Mouse (Mus musculus) liver, embryonic 11.5 days (tissue): ENCODE data around the gene Nrl. TPM values are rescaled to one million over a fixed set of nuclear protein-coding genes. Genes with fewer than 3 reads are reported as not detected.

Source experiments
- ATAC-seq: fragments of 200-750 bp; cut with Nextera tagmentation; replicated peaks from 2 replicates; pipeline ENCODE4 v1.8.0; 2017; ENCODE audit warnings: moderate number of reproducible peaks, mild to moderate bottlenecking, moderate TSS enrichment, moderate library complexity; ENCODE audit not compliant: low FRiP score
- DNase-seq: peaks from one replicate; pipeline ENCODE4 v3.0.0-alpha.2; 2017; ENCODE audit warnings: low spot score
- H3K27ac ChIP-seq: fragments of 300-500 bp; sonication (generic); 2 replicates; pipeline ENCODE4 v1.5.1; 2014; ENCODE audit warnings: mild to moderate bottlenecking, low read depth, low read length, control low read depth
- H3K27me3 ChIP-seq: fragments of 300-500 bp; sonication (generic); replicated peaks from 2 replicates; pipeline ENCODE4 v1.6.1; 2014; ENCODE audit warnings: low read length, mixed read lengths; ENCODE audit not compliant: control insufficient read depth, insufficient read depth
- H3K36me3 ChIP-seq: fragments of 300-500 bp; sonication (generic); 2 replicates; pipeline ENCODE4 v1.6.1; 2014; ENCODE audit warnings: mild to moderate bottlenecking, low read length, moderate library complexity, mixed read lengths; ENCODE audit not compliant: control insufficient read depth, insufficient read depth
- H3K4me1 ChIP-seq: fragments of 300-500 bp; sonication (generic); replicated peaks from 2 replicates; pipeline ENCODE4 v1.6.1; 2014; ENCODE audit warnings: low read length, mixed read lengths; ENCODE audit not compliant: control insufficient read depth, insufficient read depth
- H3K4me2 ChIP-seq: fragments of 300-500 bp; sonication (generic); 2 replicates; pipeline ENCODE4 v1.6.1; 2014; ENCODE audit warnings: mild to moderate bottlenecking, control low read depth, moderate library complexity
- H3K4me3 ChIP-seq: fragments of 300-500 bp; sonication (generic); 2 replicates; pipeline ENCODE4 v1.5.1; 2014; ENCODE audit warnings: low read depth, low read length, control low read depth
- H3K9ac ChIP-seq: fragments of 300-500 bp; sonication (generic); 2 replicates; pipeline ENCODE4 v1.6.1; 2014; ENCODE audit warnings: low read depth, low read length, control low read depth
- H3K9me3 ChIP-seq: fragments of 300-500 bp; sonication (generic); 2 replicates; pipeline ENCODE4 v1.6.1; 2016; ENCODE audit warnings: low read length, inconsistent platforms, mixed read lengths; ENCODE audit not compliant: control insufficient read depth
- WGBS: fragments of 180-500 bp; shearing (Covaris S2); extraction: QIAGEN DNeasy Blood & Tissue Kit; methylation state at CpG from one replicate; pipeline ENCODE4 v1.1.7; 2014; 5-methylcytosine and 5-hydroxymethylcytosine counted together
- polyA plus RNA-seq: library from polyadenylated mRNA; unstranded; fragments of >200 nt; fragmentation: Nextera tagmentation; extraction: Ambion mirVana; gene quantifications from 2 replicates; pipeline ENCODE4 v1.2.1, GENCODE M21; 2014

Nrl gene
- polyA plus RNA-seq, 1 experiment from 2014 or later: not detected

DNA sequence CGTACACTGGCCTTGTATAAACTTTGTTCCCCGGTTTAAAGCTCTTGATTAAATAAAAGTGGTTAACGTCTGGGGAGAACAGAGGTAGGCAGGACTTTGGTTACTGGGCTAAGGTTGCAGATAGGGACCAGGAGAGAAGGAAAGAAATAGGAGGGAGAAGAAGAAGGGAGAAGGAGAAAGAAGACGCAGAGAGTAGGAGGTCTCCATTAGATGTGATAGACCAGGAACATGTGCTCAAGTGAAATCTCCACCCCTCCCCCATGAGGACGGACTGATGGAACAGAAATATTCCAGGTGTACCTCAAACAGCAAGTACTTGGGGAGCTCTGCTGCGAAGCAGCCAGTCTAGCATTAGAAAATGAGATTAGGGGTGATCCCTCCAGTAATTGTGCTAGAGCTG, 55.0 kb downstream of the Nrl start:
- Histone ChIP-seq H3K9me3 (no peaks in the 10 kb centered on the region), H3K9ac (no peak overlapping the region), H3K27ac (no peak overlapping the region), H3K4me3 (no peak overlapping the region), H3K4me1 (peaks cover 3% of the 10 kb centered on the region), H3K27me3 (no peaks in the 10 kb centered on the region), H3K4me2 (no peak overlapping the region), H3K36me3 (no peaks in the 10 kb centered on the region)
- ATAC-seq (no peak), DNase-seq (no peak)
- WGBS: 78% methylated on average over 6 of the region's 6 CpGs

DNA sequence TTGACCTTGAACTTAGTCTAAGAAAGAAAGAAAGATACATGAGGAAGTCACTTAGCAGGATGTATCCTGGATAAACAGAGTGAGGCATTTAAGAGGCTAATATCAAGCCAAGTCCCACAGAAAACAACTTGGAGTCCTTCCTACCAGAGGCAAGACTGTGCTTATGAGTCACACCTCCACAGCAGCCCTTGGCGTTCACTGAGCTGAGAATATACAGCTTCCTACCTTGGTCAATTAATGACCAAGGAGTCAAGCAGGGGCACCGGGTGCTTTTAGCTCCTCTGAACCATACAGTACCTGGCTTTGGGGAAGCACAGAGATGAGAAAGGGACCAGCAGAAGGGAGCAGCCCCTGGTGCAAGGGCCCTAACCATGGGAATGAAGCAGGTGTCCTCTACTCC, 55.7 kb downstream of the Nrl start:
- DNase-seq: no peak

More for the DNA sequence above, 55.7 kb downstream of the Nrl start:
- H3K9ac ChIP-seq: no peak overlapping the region
- no peak overlapping the region for H3K27ac ChIP-seq
- no peaks in the 10 kb centered on the region for H3K27me3 ChIP-seq
- no peak overlapping the region for H3K4me2 ChIP-seq
- H3K9me3 ChIP-seq: no peaks in the 10 kb centered on the region
- peaks cover 3% of the 10 kb centered on the region for H3K4me1 ChIP-seq
- H3K36me3 ChIP-seq: no peaks in the 10 kb centered on the region
- no peak for ATAC-seq
- 71% methylated on average over 2 of the region's 2 CpGs for WGBS
- no peak overlapping the region for H3K4me3 ChIP-seq

Other genes starting within 250 kb of the Nrl start
- gene Dhrs4, start 46.2 kb downstream of the Nrl start, polyA plus RNA-seq: 58.7 and 59.4 TPM in 2 replicates
- gene Carmil3, start 34.3 kb downstream of the Nrl start, polyA plus RNA-seq: 2.7 and 3.0 TPM in 2 replicates
- gene Cpne6, start 14.5 kb downstream of the Nrl start, polyA plus RNA-seq: 0.16 and 0.49 TPM in 2 replicates
- gene Pck2, start 15.3 kb upstream of the Nrl start, polyA plus RNA-seq: 49.8 and 50.9 TPM in 2 replicates
- 72.1 and 73.6 TPM in 2 replicates for gene Dcaf11, start 35.0 kb upstream of the Nrl start, polyA plus RNA-seq
- gene A730061H03Rik, start 35.4 kb upstream of the Nrl start, polyA plus RNA-seq: 2.3 and 3.3 TPM in 2 replicates
- 2.2 and 2.6 TPM in 2 replicates for gene Fitm1, start 50.6 kb upstream of the Nrl start, polyA plus RNA-seq
- gene Psme1, start 53.1 kb upstream of the Nrl start, polyA plus RNA-seq: 172 and 177 TPM in 2 replicates
- 44.5 and 46.2 TPM in 2 replicates for gene Emc9, start 60.3 kb upstream of the Nrl start, polyA plus RNA-seq
- gene Psme2, start 66.1 kb upstream of the Nrl start, polyA plus RNA-seq: 256 and 277 TPM in 2 replicates
- 21.2 and 23.1 TPM in 2 replicates for gene Rnf31, start 66.7 kb upstream of the Nrl start, polyA plus RNA-seq
- 11.6 and 13.0 TPM in 2 replicates for gene Irf9, start 78.6 kb upstream of the Nrl start, polyA plus RNA-seq
- gene Rec8, start 93.1 kb upstream of the Nrl start, polyA plus RNA-seq: 2.8 and 5.2 TPM in 2 replicates
- gene Ipo4, start 111.0 kb upstream of the Nrl start, polyA plus RNA-seq: 90.1 and 92.1 TPM in 2 replicates
- gene Gm49378, start 112.9 kb upstream of the Nrl start, polyA plus RNA-seq: 2.7 and 2.8 TPM in 2 replicates
- 79.8 and 83.8 TPM in 2 replicates for gene Tm9sf1, start 118.8 kb upstream of the Nrl start, polyA plus RNA-seq
- 0.47 and 0.49 TPM in 2 replicates for gene Tssk4, start 125.2 kb upstream of the Nrl start, polyA plus RNA-seq
- gene Mdp1, start 135.5 kb upstream of the Nrl start, polyA plus RNA-seq: 40.2 and 43.8 TPM in 2 replicates
- 54.9 and 58.0 TPM in 2 replicates for gene Gmpr2, start 147.0 kb upstream of the Nrl start, polyA plus RNA-seq
- 489 and 507 TPM in 2 replicates for gene Nedd8, start 147.1 kb upstream of the Nrl start, polyA plus RNA-seq
- gene Tinf2, start 156.8 kb upstream of the Nrl start, polyA plus RNA-seq: 42.3 and 44.9 TPM in 2 replicates
- 3.0 and 3.3 TPM in 2 replicates for gene Tgm1, start 188.9 kb upstream of the Nrl start, polyA plus RNA-seq
- gene Rabggta, start 197.3 kb upstream of the Nrl start, polyA plus RNA-seq: 22.8 and 24.0 TPM in 2 replicates
- gene Dhrs1, start 220.7 kb upstream of the Nrl start, polyA plus RNA-seq: 48.8 and 53.9 TPM in 2 replicates
- 70.6 and 76.1 TPM in 2 replicates for gene Nop9, start 220.7 kb upstream of the Nrl start, polyA plus RNA-seq
- 8.9 and 9.1 TPM in 2 replicates for gene Cideb, start 233.5 kb upstream of the Nrl start, polyA plus RNA-seq
- gene Ltb4r2, start 236.4 kb upstream of the Nrl start, polyA plus RNA-seq: 1.5 and 1.8 TPM in 2 replicates
- 1.6 and 1.9 TPM in 2 replicates for gene Ltb4r1, start 241.0 kb upstream of the Nrl start, polyA plus RNA-seq